Mouse (Mus musculus) thymus, adult 2 months (tissue): Measurements from ENCODE around the gene H1foo. TPM values are rescaled to one million over a fixed set of nuclear protein-coding genes. Genes with fewer than 3 reads are reported as not detected.

Experiments used
- DNase-seq: peaks from one replicate; pipeline ENCODE4 v3.0.0; 2021
- H3K27ac ChIP-seq: fragments of 200-500 bp; 2 replicates; pipeline ENCODE4 v1.5.1; 2012; ENCODE audit warnings: low read length, control low read depth; ENCODE audit not compliant: control insufficient read depth, insufficient read depth
- H3K27me3 ChIP-seq: fragments of 200-500 bp; 2 replicates; pipeline ENCODE4 v1.6.1; 2012; ENCODE audit warnings: mild to moderate bottlenecking, low read length, moderate library complexity, mixed read lengths; ENCODE audit not compliant: control insufficient read depth, insufficient read depth
- H3K36me3 ChIP-seq: fragments of 200-500 bp; 2 replicates; pipeline ENCODE4 v1.6.1; 2012; ENCODE audit warnings: mild to moderate bottlenecking, low read length, moderate library complexity; ENCODE audit not compliant: control insufficient read depth, insufficient read depth
- H3K4me1 ChIP-seq: fragments of 200-500 bp; replicated peaks from 2 replicates; pipeline ENCODE4 v1.6.1; 2012; ENCODE audit warnings: low read length; ENCODE audit not compliant: control insufficient read depth, insufficient read depth
- H3K4me3 ChIP-seq: fragments of 200-500 bp; 2 replicates; pipeline ENCODE4 v1.5.1; 2012; ENCODE audit warnings: mild to moderate bottlenecking, low read length, control low read depth, moderate library complexity; ENCODE audit not compliant: control insufficient read depth, insufficient read depth
- CTCF ChIP-seq: fragments of 200-500 bp; IDR thresholded peaks from 2 replicates; pipeline ENCODE4 v1.5.1; 2012; ENCODE audit warnings: mild to moderate bottlenecking, control low read depth, low read length, moderate library complexity, borderline replicate concordance; ENCODE audit not compliant: control insufficient read depth, poor library complexity, insufficient read depth; ENCODE audit errors: extremely low read depth
- POLR2A ChIP-seq: fragments of 200-500 bp; IDR thresholded peaks from 2 replicates; pipeline ENCODE4 v1.6.1; 2012; ENCODE audit warnings: mild to moderate bottlenecking, low read length, control low read depth, moderate library complexity; ENCODE audit not compliant: control insufficient read depth, poor library complexity, insufficient read depth; ENCODE audit errors: extremely low read depth
- WGBS: fragments of 180-500 bp; shearing (Covaris S2); methylation state at CpG from one replicate; pipeline ENCODE4 v1.1.7; 2018; 5-methylcytosine and 5-hydroxymethylcytosine counted together
- polyA plus RNA-seq: library from polyadenylated mRNA; depleted of rRNA; stranded (reverse); fragments of >200 nt; gene quantifications from 2 replicates; pipeline ENCODE4 v1.2.3, GENCODE M21; 2012

H1foo gene
- polyA plus RNA-seq, 1 experiment = 0.81 TPM

- no peak for TF ChIP-seq POLR2A
- no peak overlapping the region for H3K4me3 ChIP-seq
- H3K36me3 ChIP-seq = peaks cover 82% of the 10 kb centered on the region
- H3K4me1 ChIP-seq = peaks cover under 1% of the 10 kb centered on the region
- 91% methylated on average over 23 of the region's 23 CpGs for WGBS
- H3K27ac ChIP-seq = no peak overlapping the region
- no peak for DNase-seq
- no peaks in the 10 kb centered on the region for H3K27me3 ChIP-seq
Measured at GRCm38 (mm10) chr6:115962439-115963085, 17.8 kb downstream of the H1foo start.

- H3K4me3 ChIP-seq = no peak overlapping the region
- WGBS = 97% methylated on average over 9 of the region's 9 CpGs
- TF ChIP-seq CTCF (no peak), POLR2A (no peak)
- no peaks in the 10 kb centered on the region for H3K27me3 ChIP-seq
- H3K27ac ChIP-seq = no peak overlapping the region
- H3K4me1 ChIP-seq = no peaks in the 10 kb centered on the region; the same call in 1 of the 2 replicates
- peaks cover 82% of the 10 kb centered on the region for H3K36me3 ChIP-seq
- no peak for DNase-seq
Measured at GRCm38 (mm10) chr6:115963656-115964055, 18.9 kb downstream of the H1foo start.

- WGBS = 94% methylated on average over 19 of the region's 19 CpGs
- no peak for DNase-seq
- Histone ChIP-seq H3K27ac (no peak overlapping the region), H3K27me3 (no peaks in the 10 kb centered on the region), H3K4me1 (peaks cover 23% of the 10 kb centered on the region), H3K4me3 (no peak overlapping the region), H3K36me3 (peaks cover 58% of the 10 kb centered on the region)
- TF ChIP-seq CTCF (no peak), POLR2A (no peak)
Measured at GRCm38 (mm10) chr6:115966227-115966966, 21.7 kb downstream of the H1foo start.

GRCm38 (mm10) chr6:115967291-115967880 is 22.6 kb downstream of the H1foo start:
- H3K4me1 ChIP-seq = peaks cover 32% of the 10 kb centered on the region
- no peak for DNase-seq
- TF ChIP-seq POLR2A = no peak
- no peak for TF ChIP-seq CTCF
- H3K27me3 ChIP-seq = no peaks in the 10 kb centered on the region
- H3K4me3 ChIP-seq = no peak overlapping the region
- H3K27ac ChIP-seq = no peak overlapping the region
- 96% methylated on average over 15 of the region's 15 CpGs for WGBS
- H3K36me3 ChIP-seq = peaks cover 49% of the 10 kb centered on the region

- TF ChIP-seq POLR2A (no peak), CTCF (no peak)
- no peak overlapping the region for H3K27ac ChIP-seq
- WGBS = 98% methylated on average over 5 of the region's 5 CpGs
Measured at GRCm38 (mm10) chr6:115968086-115968485, 23.3 kb downstream of the H1foo start.

GRCm38 (mm10) chr6:115968700-115969099 is 24.0 kb downstream of the H1foo start:
- 78% methylated on average over 6 of the region's 6 CpGs for WGBS

More at GRCm38 (mm10) chr6:115968086-115968485, 23.3 kb downstream of the H1foo start:
- Histone ChIP-seq H3K36me3 (peaks cover 42% of the 10 kb centered on the region), H3K4me3 (no peak overlapping the region), H3K27me3 (no peaks in the 10 kb centered on the region), H3K4me1 (peaks cover 39% of the 10 kb centered on the region)
- no peak for DNase-seq

More at GRCm38 (mm10) chr6:115968700-115969099, 24.0 kb downstream of the H1foo start:
- no peak for TF ChIP-seq POLR2A
- TF ChIP-seq CTCF = no peak
- no peak for DNase-seq
- H3K4me1 ChIP-seq = peaks cover 46% of the 10 kb centered on the region
- no peaks in the 10 kb centered on the region for H3K27me3 ChIP-seq
- H3K36me3 ChIP-seq = peaks cover 36% of the 10 kb centered on the region
- no peak overlapping the region for H3K4me3 ChIP-seq
- no peak overlapping the region for H3K27ac ChIP-seq
